Mouse (Mus musculus): Measurements from ENCODE around the gene Kdm5b. TPM values are rescaled to one million over a fixed set of nuclear protein-coding genes. Genes with fewer than 3 reads are reported as not detected.
A peak's percentile ranks its signal among the peaks of the same experiment; 100 is the strongest.
"Not testable (repeated sequence)": the region's sequence is repeated elsewhere in the genome, so short reads cannot be mapped to it uniquely, and the experiment has no call there.

Gene Kdm5b
- polyA plus RNA-seq, 1 experiment from 2014 or later: 32.9 TPM

- H3K9me3 ChIP-seq (ENCODE audit: control insufficient read depth, low read length): no peaks in the 10 kb centered on the region
- 2% methylated on average over 7 of the region's 7 CpGs for WGBS
- peak; percentile 68 for ATAC-seq (replicated peaks; ENCODE audit: low FRiP score)
- peaks cover 15% of the 10 kb centered on the region for H3K4me1 ChIP-seq (replicated peaks; ENCODE audit: control insufficient read depth, insufficient read depth, low read length)
- no peak overlapping the region for H3K27ac ChIP-seq (ENCODE audit: low read depth, low read length)
- no peaks in the 10 kb centered on the region for H3K36me3 ChIP-seq (ENCODE audit: control insufficient read depth, insufficient read depth, low read length)
- peaks cover 5% of the 10 kb centered on the region; the same call in 1 of the 2 replicates for H3K27me3 ChIP-seq (replicated peaks; ENCODE audit: control insufficient read depth, insufficient read depth, low read length)
- DNase-seq (ENCODE audit: low spot score): peak; percentile 69
- H3K4me3 ChIP-seq (ENCODE audit: low read depth, low read length): no peak overlapping the region
- no peak overlapping the region for H3K9ac ChIP-seq (ENCODE audit: low read depth, low read length)
- no peak overlapping the region for H3K4me2 ChIP-seq
These were observed 41.3 kb upstream of the Kdm5b start for GRCm38 (mm10) chr1:134518677-134519076.

- H3K4me1 ChIP-seq (replicated peaks; ENCODE audit: control insufficient read depth, insufficient read depth, low read length): peaks cover 15% of the 10 kb centered on the region
- DNase-seq (ENCODE audit: low spot score); ATAC-seq (replicated peaks; ENCODE audit: low FRiP score); H3K4me3 ChIP-seq (ENCODE audit: low read depth, low read length); H3K4me2 ChIP-seq; H3K9me3 ChIP-seq (ENCODE audit: control insufficient read depth, low read length); H3K27ac ChIP-seq (ENCODE audit: low read depth, low read length); H3K27me3 ChIP-seq (replicated peaks; ENCODE audit: control insufficient read depth, insufficient read depth, low read length); H3K9ac ChIP-seq (ENCODE audit: low read depth, low read length); H3K36me3 ChIP-seq (ENCODE audit: control insufficient read depth, insufficient read depth, low read length): not testable (repeated sequence)
- WGBS: 88% methylated on average over 5 of the region's 5 CpGs
These were observed 40.8 kb upstream of the Kdm5b start for GRCm38 (mm10) chr1:134519201-134519600.

GRCm38 (mm10) chr1:134520001-134520721 lies 39.8 kb upstream of the Kdm5b start:
- DNase-seq (ENCODE audit: low spot score) (no peak), ATAC-seq (replicated peaks; ENCODE audit: low FRiP score) (peak; percentile 48; the same call in 1 of the 2 replicates)
- WGBS: 41% methylated on average over 8 of the region's 8 CpGs
- H3K4me2 ChIP-seq: peak overlapping the region; percentile 35
- no peaks in the 10 kb centered on the region for H3K27me3 ChIP-seq (replicated peaks; ENCODE audit: control insufficient read depth, insufficient read depth, low read length)
- no peak overlapping the region for H3K4me3 ChIP-seq (ENCODE audit: low read depth, low read length)
- no peak overlapping the region for H3K9ac ChIP-seq (ENCODE audit: low read depth, low read length)
- no peaks in the 10 kb centered on the region for H3K9me3 ChIP-seq (ENCODE audit: control insufficient read depth, low read length)
- peak overlapping the region; percentile 57; the same call in 1 of the 2 replicates for H3K27ac ChIP-seq (ENCODE audit: low read depth, low read length)
- no peaks in the 10 kb centered on the region for H3K36me3 ChIP-seq (ENCODE audit: control insufficient read depth, insufficient read depth, low read length)
- H3K4me1 ChIP-seq (replicated peaks; ENCODE audit: control insufficient read depth, insufficient read depth, low read length): peaks cover 15% of the 10 kb centered on the region

GRCm38 (mm10) chr1:134521163-134521562 lies 38.8 kb upstream of the Kdm5b start:
- Histone ChIP-seq H3K4me3 (ENCODE audit: low read depth, low read length) (no peak overlapping the region), H3K36me3 (ENCODE audit: control insufficient read depth, insufficient read depth, low read length) (no peaks in the 10 kb centered on the region), H3K9me3 (ENCODE audit: control insufficient read depth, low read length) (no peaks in the 10 kb centered on the region), H3K27me3 (replicated peaks; ENCODE audit: control insufficient read depth, insufficient read depth, low read length) (no peaks in the 10 kb centered on the region), H3K27ac (ENCODE audit: low read depth, low read length) (peak overlapping the region; percentile 57; the same call in 1 of the 2 replicates), H3K4me2 (no peak overlapping the region), H3K4me1 (replicated peaks; ENCODE audit: control insufficient read depth, insufficient read depth, low read length) (peaks cover 19% of the 10 kb centered on the region), H3K9ac (ENCODE audit: low read depth, low read length) (no peak overlapping the region)
- ATAC-seq (replicated peaks; ENCODE audit: low FRiP score): no peak
- WGBS: 63% methylated on average over 7 of the region's 7 CpGs
- no peak for DNase-seq (ENCODE audit: low spot score)

- Histone ChIP-seq H3K4me1 (replicated peaks; ENCODE audit: control insufficient read depth, insufficient read depth, low read length) (peaks cover 27% of the 10 kb centered on the region), H3K4me3 (ENCODE audit: low read depth, low read length) (no peak overlapping the region), H3K36me3 (ENCODE audit: control insufficient read depth, insufficient read depth, low read length) (no peaks in the 10 kb centered on the region), H3K27ac (ENCODE audit: low read depth, low read length) (no peak overlapping the region), H3K9ac (ENCODE audit: low read depth, low read length) (no peak overlapping the region), H3K27me3 (replicated peaks; ENCODE audit: control insufficient read depth, insufficient read depth, low read length) (no peaks in the 10 kb centered on the region), H3K4me2 (no peak overlapping the region), H3K9me3 (ENCODE audit: control insufficient read depth, low read length) (no peaks in the 10 kb centered on the region)
- DNase-seq (ENCODE audit: low spot score): no peak
- ATAC-seq (replicated peaks; ENCODE audit: low FRiP score): no peak
- WGBS: 31% methylated on average over 2 of the region's 2 CpGs
These were observed 37.6 kb upstream of the Kdm5b start for GRCm38 (mm10) chr1:134522325-134522724.

- 67% methylated on average over 5 of the region's 5 CpGs for WGBS
- Histone ChIP-seq H3K27ac (ENCODE audit: low read depth, low read length) (no peak overlapping the region), H3K4me2 (no peak overlapping the region), H3K9me3 (ENCODE audit: control insufficient read depth, low read length) (no peaks in the 10 kb centered on the region), H3K4me3 (ENCODE audit: low read depth, low read length) (no peak overlapping the region), H3K9ac (ENCODE audit: low read depth, low read length) (no peak overlapping the region), H3K36me3 (ENCODE audit: control insufficient read depth, insufficient read depth, low read length) (no peaks in the 10 kb centered on the region), H3K4me1 (replicated peaks; ENCODE audit: control insufficient read depth, insufficient read depth, low read length) (peaks cover 29% of the 10 kb centered on the region), H3K27me3 (replicated peaks; ENCODE audit: control insufficient read depth, insufficient read depth, low read length) (no peaks in the 10 kb centered on the region)
- DNase-seq (ENCODE audit: low spot score) (no peak), ATAC-seq (replicated peaks; ENCODE audit: low FRiP score) (no peak)
These were observed 35.5 kb upstream of the Kdm5b start for GRCm38 (mm10) chr1:134524424-134524823.

- ATAC-seq (replicated peaks; ENCODE audit: low FRiP score): no peak
- no peak overlapping the region for H3K27ac ChIP-seq (ENCODE audit: low read depth, low read length)
These were observed 35.0 kb upstream of the Kdm5b start for GRCm38 (mm10) chr1:134525015-134525414.

GRCm38 (mm10) chr1:134526752-134527151 lies 33.2 kb upstream of the Kdm5b start:
- peak; percentile 98 for ATAC-seq (replicated peaks; ENCODE audit: low FRiP score)
- Histone ChIP-seq H3K9ac (ENCODE audit: low read depth, low read length) (peak overlapping the region; percentile 41; the same call in 1 of the 2 replicates), H3K4me3 (ENCODE audit: low read depth, low read length) (no peak overlapping the region; the same call in 1 of the 2 replicates), H3K4me1 (replicated peaks; ENCODE audit: control insufficient read depth, insufficient read depth, low read length) (peaks cover 23% of the 10 kb centered on the region), H3K27ac (ENCODE audit: low read depth, low read length) (peak overlapping the region; percentile 78), H3K4me2 (peak overlapping the region; percentile 52), H3K9me3 (ENCODE audit: control insufficient read depth, low read length) (no peaks in the 10 kb centered on the region), H3K27me3 (replicated peaks; ENCODE audit: control insufficient read depth, insufficient read depth, low read length) (no peaks in the 10 kb centered on the region), H3K36me3 (ENCODE audit: control insufficient read depth, insufficient read depth, low read length) (no peaks in the 10 kb centered on the region)
- DNase-seq (ENCODE audit: low spot score): no peak
- 35% methylated on average over 6 of the region's 6 CpGs for WGBS

More at GRCm38 (mm10) chr1:134525015-134525414, 35.0 kb upstream of the Kdm5b start:
- peaks cover 29% of the 10 kb centered on the region for H3K4me1 ChIP-seq (replicated peaks; ENCODE audit: control insufficient read depth, insufficient read depth, low read length)
- no peaks in the 10 kb centered on the region for H3K36me3 ChIP-seq (ENCODE audit: control insufficient read depth, insufficient read depth, low read length)
- no peak for DNase-seq (ENCODE audit: low spot score)
- H3K4me3 ChIP-seq (ENCODE audit: low read depth, low read length): no peak overlapping the region
- WGBS: 77% methylated on average over 1 of the region's 1 CpGs
- H3K27me3 ChIP-seq (replicated peaks; ENCODE audit: control insufficient read depth, insufficient read depth, low read length): no peaks in the 10 kb centered on the region
- H3K9ac ChIP-seq (ENCODE audit: low read depth, low read length): no peak overlapping the region
- no peak overlapping the region for H3K4me2 ChIP-seq
- H3K9me3 ChIP-seq (ENCODE audit: control insufficient read depth, low read length): no peaks in the 10 kb centered on the region

- Histone ChIP-seq H3K27ac (ENCODE audit: low read depth, low read length) (peak overlapping the region; percentile 50), H3K4me1 (replicated peaks; ENCODE audit: control insufficient read depth, insufficient read depth, low read length) (peaks cover 23% of the 10 kb centered on the region)
These were observed 29.4 kb upstream of the Kdm5b start for GRCm38 (mm10) chr1:134530618-134531017.

More at GRCm38 (mm10) chr1:134530618-134531017, 29.4 kb upstream of the Kdm5b start:
- Histone ChIP-seq H3K9ac (ENCODE audit: low read depth, low read length) (no peak overlapping the region), H3K27me3 (replicated peaks; ENCODE audit: control insufficient read depth, insufficient read depth, low read length) (no peaks in the 10 kb centered on the region), H3K4me2 (no peak overlapping the region), H3K9me3 (ENCODE audit: control insufficient read depth, low read length) (no peaks in the 10 kb centered on the region), H3K4me3 (ENCODE audit: low read depth, low read length) (no peak overlapping the region), H3K36me3 (ENCODE audit: control insufficient read depth, insufficient read depth, low read length) (no peaks in the 10 kb centered on the region)
- 79% methylated on average over 6 of the region's 6 CpGs for WGBS
- no peak for ATAC-seq (replicated peaks; ENCODE audit: low FRiP score)
- DNase-seq (ENCODE audit: low spot score): no peak
